Mouse (Mus musculus): Measurements from ENCODE around the gene Itln1.
A peak's percentile ranks its signal among the peaks of the same experiment; 100 is the strongest.

The Itln1 gene

DNA sequence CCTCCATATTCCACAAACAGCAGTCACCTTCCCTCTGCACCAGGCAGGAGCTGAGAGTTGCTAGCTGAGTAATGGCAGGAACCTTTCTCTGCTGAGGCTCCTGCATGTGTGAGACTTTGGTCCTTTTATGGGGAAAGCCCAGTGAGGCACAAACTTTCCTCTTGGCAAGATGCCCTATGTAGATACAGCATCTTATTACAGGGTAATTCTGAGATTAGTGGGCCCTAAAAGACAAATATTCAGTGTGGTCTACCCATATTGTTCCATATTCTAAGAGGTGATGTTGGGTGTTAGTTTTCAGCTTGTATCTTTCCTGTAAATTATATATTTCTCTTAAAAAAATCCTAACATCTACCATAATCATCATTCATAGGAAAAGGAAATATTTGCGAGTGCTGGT, at the start of gene Itln1:
Itln1 (minus strand) TSS at position 101 of the 400 bp plus-strand sequence.
- no peak for DNase-seq (ENCODE audit: low read depth in 1 of 2, low spot score in 2 of 2)

DNA sequence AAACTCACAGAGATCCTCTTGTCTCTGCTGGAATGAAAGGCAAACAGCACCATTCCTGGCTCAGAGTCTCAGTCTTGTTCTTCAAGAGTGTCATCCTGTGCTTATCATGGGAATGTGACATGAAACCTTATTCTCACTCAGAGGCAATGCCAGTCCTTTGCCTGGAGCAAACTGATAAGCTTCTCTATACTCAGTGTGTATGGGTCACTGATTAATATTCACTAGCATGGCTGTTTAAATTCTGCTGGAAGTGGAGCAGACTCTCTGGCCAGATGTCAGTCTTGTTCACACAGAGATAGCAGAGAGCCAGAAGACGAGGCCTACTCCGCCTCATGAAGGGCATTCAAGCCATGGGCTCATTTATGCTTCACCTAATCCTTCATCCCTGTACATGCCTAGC, 49.5 kb upstream of the Itln1 start:
- DNase-seq (ENCODE audit: low read depth in 1 of 2, low spot score in 2 of 2) = no peak

DNA sequence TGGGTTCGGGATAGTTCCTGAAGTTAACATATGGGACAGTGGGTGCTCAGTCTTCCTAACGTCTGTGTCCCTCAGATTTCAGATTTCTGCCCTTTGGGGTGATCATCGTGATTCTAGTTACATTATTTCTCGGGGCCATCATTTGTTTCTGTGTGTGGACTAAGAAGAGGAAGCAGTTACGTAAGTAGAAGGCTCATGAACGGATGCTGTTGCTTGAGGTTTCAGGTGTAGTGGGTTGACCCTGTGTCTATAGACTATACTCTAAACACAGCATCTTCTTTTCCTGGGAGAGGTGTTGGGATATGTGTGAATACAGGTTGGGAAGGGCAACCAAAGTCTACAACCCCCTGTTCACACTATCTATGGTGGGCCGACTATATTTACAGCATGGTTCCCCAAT, 42.1 kb upstream of the Itln1 start:
- no peak for DNase-seq (ENCODE audit: low read depth in 1 of 2, low spot score in 2 of 2)

DNA sequence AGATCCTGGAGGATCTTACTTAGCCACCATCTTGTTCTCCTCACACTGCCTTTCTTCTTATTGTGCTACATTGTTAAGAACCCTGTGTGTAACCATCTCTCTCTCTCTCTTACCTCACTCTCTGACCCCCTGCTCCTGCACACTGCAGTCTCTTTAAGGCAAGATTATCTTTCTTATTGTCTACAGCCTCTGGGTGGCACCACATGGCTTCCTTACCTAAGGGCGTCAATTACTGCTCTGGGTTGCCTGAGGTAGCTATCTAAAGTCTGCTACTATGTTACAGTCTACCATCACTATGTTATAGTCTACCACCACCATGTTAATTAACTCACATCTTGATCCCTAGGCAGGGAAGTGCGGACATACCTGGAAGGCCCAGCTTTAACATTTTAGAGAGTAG, 33.3 kb upstream of the Itln1 start:
- no peak for DNase-seq (ENCODE audit: low read depth in 1 of 2, low spot score in 2 of 2)

DNA sequence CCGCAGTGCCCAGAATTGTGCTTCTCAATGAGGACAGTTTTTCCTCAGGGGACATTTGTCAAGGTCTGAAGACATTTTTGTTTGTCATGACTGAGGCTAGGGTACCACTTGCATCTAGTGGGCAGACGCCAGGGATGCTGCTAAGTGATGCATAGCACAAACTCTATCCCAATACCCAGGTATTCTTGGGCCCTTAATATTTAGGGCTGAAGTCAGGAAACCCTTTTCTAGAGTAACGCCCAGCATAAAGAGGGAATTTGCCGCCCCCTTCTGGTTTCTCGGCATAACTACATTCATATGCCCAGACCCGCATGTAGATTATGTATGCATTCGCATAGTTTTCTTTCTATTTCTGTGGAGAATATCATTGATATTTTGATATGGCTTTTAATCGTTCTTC, 31.7 kb upstream of the Itln1 start:
- DNase-seq (ENCODE audit: low read depth in 1 of 2, low spot score in 2 of 2) = peak in 1 of 2 experiments; percentile 34

DNA sequence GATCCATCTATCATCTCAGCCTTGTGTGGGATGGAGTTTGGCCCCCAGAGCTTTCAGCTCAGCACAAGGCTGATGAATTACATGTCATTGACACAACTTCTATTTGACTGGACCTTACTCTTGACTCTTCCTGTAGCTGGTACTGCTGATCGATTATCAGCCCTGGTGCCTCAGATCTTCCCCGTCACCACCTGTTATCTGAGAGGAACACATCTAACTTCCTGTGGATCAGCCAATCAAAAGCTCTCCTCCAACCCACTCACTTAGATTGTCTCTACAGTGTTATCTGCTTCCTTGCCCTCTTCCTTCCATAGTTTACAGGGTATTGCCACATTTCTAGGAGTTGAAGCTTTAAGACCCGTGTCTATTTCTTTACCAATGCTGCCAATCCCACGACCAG, 30.8 kb upstream of the Itln1 start:
- DNase-seq (ENCODE audit: low read depth in 1 of 2, low spot score in 2 of 2) = no peak

DNA sequence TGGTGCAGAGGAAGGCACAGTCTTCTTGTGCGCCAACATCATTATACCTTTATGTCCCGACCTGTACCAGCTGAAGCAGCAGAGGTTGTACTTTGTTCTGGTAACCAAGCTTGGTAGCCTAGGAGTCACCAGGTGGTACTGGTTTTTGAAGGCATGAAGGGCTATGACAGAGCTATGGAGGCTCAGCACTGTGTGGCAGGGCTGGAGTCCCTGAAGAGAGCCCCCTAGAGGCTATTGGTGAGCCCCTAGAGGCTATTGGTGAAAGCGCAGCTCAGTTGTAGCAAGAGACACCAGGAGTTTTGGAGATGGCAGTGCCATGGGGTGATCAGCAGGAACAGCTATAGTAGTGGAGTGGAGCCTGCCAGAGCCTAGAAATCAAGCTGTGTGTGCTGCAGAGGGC, 29.2 kb upstream of the Itln1 start:
- no peak for DNase-seq (ENCODE audit: low read depth in 1 of 2, low spot score in 2 of 2)

DNA sequence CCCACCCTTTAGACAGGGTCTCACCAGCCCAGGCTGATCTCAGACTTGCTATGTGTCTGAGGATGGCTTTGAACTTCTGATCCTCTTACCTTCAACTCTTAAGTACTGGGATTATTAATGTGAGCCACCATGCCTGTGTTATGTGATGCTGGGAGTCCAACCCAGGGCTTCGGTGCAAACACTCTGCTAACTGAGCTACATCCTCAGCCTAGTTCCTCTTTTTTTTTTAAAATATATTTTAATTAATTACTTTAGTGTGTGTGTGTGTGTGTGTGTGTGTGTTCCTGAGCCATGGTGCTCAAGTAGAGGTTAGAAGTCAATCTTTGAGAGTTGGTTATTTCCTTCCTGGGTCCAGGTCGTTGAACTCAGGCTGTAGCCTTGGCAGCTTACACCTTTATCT, 27.9 kb upstream of the Itln1 start:
- no peak for DNase-seq (ENCODE audit: low read depth in 1 of 2, low spot score in 2 of 2)

DNA sequence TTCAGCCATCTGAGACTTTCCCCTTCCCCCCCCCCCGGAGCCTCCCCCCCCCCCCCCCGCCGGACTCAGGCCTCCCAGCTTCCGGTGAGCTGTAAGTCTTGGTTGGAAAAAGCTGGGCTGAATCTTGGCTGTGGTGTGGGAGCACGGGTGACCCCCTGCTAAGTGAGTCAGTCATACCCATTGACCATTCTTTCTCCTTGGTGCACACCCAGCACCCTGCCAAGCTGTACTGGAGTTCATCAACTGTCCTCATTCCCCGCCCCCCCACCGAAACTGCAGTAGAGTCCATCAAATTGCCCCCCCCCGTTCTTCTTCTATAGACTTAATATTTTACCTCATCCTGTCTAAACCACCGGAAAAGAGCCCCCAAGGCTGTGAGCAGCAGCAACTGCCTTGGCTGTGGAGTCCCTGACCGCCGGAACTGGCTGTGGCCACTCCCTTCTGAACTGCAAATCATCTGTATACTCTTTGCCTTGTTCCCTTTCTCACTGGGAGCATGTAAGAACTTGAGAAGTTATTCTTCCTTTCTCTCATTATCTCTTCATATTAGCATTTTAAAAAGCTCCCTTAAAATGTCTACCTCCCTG, 26.6 kb upstream of the Itln1 start:
- no peak for DNase-seq (ENCODE audit: low read depth in 1 of 2, low spot score in 2 of 2)

DNA sequence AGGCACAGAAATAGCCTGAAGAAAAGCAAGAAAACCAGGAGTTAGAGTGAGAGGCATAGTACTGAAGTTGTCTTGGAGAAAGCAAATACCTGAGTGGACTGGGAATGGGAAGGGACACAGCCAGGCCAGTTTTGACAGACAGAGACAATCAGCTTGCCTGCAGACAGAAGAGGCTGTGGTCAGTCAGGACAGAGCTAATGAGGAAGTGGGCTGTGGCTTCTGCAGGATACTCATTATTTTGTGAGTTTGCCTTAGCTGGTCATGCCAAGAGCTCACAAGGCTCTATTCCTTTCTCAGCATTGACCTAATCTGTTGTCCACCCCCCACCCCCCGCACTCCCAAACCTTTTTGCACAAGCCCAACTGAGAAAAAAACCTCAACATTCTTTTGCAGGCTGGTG, 26.1 kb upstream of the Itln1 start:
- DNase-seq (ENCODE audit: low read depth in 1 of 2, low spot score in 2 of 2) = peak in 1 of 2 experiments; percentile 29

DNA sequence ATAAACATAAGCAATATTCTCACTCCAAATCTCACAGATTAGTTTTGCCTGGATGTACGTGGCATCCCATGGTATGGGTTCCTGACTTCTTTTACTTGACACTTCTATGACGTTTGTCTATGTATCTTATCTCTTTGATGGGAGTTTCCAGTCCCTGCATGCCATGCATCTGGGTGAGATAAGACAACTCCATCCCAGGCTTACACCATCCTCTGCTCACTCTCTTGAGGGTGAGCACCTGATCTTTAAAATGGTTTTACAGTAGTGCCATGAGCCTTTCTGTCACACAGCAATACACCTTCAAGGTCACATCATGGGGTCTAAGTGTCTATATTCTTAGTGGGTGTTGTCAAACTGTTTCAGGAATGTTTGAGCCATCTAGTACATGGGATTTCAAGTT, 25.2 kb upstream of the Itln1 start:
- no peak for DNase-seq (ENCODE audit: low read depth in 1 of 2, low spot score in 2 of 2)

DNA sequence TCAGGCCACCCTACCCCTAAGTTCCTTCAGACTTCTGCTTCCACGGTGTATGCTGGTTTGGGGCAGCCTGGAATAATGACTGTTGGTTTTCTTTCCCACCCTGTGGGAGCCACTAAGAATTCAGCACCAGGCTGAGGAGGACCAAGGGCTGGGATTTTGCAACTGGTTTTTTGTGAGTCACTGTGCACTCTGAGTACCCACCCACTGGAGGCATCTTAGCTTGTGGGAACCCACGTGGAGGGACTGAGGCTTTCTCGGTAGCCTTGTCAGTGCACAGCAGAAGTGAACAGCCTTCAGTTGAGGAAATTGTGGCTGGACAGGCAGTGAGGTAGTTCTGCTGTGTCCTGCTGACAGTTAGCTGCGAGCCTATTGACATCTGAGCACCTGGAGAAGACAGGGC, 23.8 kb upstream of the Itln1 start, which contains the start of gene Cd244a:
Cd244a (plus strand) TSS at position 296 of the 400 bp plus-strand sequence.
- DNase-seq (ENCODE audit: low read depth in 1 of 2, low spot score in 2 of 2) = peak; percentile 68 to 71

DNA sequence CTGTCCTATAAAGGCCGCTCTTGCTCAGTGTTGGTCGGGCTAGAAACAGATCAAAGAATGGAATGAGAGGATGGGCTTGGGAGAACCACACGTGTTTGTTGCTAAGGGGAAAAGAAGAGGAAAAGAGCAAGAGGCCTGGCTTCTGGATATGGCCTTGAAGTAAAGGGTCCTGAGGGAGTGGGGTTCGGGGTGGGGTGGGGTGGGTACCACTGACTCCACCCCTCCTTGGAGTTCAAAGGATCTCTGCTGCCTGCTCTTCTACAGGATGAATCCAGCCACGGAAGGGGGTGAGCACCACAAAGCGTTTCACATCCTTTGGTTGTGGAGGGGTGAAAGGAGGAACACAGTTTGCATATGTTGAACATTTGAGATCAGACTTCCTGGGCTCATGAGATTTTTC, 23.3 kb upstream of the Itln1 start:
- DNase-seq (ENCODE audit: low read depth in 1 of 2, low spot score in 2 of 2) = no peak

DNA sequence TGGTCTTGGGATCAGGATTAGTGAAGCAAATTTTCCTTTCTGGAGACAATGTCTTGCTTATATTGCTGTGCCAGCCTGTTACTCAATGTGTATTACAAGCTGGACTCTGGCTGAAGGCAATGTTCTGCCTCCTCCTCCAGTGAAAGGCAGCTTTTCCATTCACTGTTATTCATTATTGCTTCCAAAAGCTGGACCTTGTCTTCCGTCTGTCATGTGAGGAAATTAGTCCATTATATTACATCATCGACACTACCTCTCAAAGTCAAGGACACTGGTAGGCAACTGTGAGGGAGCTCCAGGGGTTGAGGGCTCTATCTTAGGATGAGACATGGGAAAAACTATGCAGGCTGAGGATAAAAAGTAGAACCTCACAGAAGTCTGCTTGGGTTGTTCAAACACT, 21.3 kb upstream of the Itln1 start:
- no peak for DNase-seq (ENCODE audit: low read depth in 1 of 2, low spot score in 2 of 2)

DNA sequence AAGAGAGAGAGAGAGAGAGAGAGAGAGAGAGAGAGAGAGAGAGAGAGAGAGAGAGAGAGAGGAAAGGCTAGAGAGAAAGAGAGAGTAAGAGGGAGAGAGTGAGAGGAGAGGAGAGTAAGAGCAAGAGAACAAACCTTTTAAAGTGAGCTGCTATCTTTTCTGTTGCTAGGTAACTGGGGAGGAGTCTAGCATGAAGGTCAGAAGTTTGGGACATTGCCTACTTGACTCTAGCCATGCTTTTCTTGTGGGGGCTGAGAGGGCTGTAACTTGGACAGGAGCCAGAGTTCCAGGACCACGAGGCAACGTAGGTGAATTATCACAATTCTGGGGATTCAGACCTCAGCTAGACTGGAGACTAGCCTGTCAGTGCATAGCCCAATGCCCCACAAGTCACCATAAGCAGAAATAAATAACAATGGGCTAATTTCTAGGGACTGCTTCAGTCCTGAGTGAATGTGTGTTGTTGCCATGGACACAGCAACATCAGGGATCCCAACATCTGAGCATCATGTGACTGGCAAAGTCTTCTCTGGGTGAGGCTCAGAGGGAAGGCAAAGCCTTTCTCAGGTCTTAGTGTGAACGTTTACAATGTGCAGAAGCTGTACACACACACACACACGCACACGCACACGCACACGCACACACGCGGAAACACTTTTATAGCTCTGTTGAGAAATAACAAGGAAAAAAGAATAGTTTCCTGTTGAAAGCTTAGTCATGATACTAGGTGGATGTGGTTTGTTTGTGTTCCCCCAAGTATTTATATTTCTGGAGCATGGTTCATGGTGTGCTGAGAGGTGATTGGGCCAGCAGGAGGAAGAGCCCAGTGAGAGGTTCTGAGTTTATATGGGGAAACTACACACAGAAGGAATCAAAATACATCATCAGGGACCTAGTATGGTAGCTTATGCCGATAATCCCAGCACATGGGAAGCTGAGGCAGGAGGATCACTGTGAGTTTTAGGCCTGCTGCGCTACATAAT, 18.6 kb upstream of the Itln1 start:
- DNase-seq (ENCODE audit: low read depth in 1 of 2, low spot score in 2 of 2) = no peak

DNA sequence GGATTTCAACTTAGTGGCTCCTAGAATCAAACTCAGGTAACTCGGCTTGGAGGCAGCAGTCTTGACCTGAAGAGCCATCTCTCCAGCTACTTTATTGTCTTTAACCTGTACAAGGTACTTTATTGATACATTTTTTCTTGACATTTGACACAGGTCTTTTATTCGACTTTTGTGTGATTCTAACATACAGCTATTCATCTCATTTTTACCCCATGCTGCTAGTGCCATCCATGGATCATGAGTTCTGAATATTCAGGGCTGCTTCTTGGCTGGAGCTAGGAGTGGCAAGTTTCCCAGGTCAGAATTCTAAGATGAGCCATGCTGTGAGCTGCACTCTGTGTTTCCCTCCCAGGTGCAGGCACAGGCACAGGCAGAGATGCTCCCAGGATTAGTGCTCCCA, 17.1 kb upstream of the Itln1 start:
- no peak for DNase-seq (ENCODE audit: low read depth in 1 of 2, low spot score in 2 of 2)

DNA sequence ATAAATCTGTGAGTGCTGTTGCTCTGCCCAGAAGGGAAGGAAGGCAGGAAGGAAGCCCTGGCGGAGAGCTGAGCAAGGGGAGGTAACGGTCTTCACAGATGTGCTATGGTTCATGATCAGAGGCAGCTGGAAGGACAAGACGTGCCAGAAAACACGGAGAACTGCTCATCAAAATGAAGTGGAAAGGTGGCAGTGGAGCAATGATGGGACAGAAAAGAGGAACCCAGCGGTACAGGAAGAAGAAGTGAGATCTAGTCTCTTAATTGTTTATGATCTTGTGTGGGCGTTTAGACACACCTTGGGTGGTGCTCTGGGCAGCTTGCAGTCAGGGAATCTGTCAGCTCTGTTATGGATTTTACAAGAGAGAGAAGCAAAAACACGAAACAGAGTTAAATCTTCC, 16.2 kb upstream of the Itln1 start:
- peak in 1 of 2 experiments; percentile 28 for DNase-seq (ENCODE audit: low read depth in 1 of 2, low spot score in 2 of 2)

DNA sequence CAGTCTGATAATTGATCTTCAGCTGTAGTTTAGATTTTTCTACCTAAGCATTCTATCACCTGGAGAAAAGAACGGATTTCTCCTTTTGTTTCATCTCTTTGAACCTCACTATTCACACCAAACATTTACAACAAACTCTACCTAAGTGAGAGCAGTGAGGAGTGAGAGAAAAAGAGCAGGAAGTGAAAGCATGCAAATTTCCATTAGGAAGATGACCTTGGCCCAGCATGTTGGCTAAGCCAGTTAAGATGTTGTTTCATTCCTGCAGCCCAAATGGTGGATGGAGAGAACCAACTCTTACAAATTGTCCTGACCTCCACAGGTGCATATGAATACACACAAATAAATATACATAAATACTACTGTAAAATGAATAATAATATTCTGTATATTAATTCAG, 5.6 kb upstream of the Itln1 start:
- no peak for DNase-seq (ENCODE audit: low read depth in 1 of 2, low spot score in 2 of 2)

DNA sequence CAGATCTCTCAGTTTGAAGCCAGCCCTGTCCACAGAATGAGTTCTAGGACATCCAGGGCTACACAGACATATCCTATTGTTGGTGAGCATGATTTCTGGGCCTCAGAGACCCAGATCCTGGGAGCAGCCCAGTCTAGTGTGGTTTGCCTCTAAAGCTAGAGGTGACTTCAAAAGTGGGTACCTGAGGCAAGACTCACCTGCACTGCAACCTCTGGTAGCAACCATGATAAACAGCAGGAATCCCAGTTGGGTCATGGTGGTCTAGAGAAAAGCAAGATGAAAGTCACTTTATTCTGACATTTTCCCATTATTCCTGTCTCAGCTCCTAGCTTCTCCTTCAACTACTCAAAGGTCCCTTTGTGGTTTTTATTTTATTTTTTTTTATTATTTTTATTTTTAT, 537 bp downstream of the Itln1 start:
- DNase-seq (ENCODE audit: low read depth in 1 of 2, low spot score in 2 of 2) = no peak

DNA sequence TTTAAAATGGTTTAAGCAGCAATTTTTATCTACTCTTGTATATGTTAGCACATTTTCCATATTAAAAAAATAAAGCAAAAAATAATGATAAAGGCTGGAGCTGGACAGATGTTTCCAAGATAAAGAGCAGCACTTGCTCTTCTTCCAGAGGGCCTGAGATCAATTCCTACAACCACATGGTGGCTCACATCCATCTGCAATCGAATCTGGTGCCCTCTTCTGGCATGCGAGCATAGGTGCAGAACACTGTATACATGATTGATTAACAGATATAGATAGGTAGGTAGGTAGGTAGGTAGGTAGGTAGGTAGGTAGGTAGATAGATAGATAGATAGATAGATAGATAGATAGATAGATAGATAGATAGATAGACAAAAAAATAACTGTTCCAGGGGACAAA, 2.3 kb downstream of the Itln1 start:
- no peak for DNase-seq (ENCODE audit: low read depth in 1 of 2, low spot score in 2 of 2)

DNA sequence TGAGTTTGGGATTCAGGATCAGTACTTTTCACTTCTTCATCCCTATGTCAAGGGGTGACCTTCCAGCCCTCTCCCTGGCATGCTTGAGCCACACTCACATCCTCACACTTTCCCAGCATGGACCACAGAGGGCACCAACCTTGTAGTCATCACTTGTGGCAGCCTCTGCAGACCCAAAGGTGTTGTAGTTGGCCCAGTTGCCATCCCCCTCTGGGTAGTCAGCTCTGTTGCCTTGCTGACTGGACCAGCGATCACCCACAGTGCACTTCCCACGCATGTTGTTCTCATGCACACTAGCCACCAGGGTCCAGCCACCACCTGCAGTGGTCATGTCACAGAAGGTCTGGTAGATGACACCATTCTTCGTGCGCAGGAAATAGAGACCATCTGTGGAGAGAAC, 3.7 kb downstream of the Itln1 start:
- no peak for DNase-seq (ENCODE audit: low read depth in 1 of 2, low spot score in 2 of 2)

DNA sequence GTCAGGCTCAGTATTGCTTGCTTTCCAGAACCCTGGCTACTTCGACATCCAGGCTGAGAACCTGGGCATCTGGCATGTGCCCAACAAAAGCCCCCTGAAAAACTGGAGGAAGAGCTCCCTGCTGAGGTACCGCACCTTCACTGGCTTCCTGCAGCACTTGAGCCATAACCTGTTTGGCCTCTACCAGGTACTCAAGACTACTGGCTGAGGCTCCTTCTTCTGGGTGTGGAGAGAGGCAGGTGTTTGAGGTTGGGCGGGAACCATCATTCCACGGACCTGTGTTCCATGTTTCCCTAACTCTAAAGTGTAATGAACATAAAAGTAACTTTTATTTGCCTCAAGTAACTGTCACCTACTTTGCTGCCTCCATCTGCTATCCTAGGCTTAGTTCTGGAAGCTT, 19.5 kb downstream of the Itln1 start:
- no peak for DNase-seq (ENCODE audit: low read depth in 1 of 2, low spot score in 2 of 2)

DNA sequence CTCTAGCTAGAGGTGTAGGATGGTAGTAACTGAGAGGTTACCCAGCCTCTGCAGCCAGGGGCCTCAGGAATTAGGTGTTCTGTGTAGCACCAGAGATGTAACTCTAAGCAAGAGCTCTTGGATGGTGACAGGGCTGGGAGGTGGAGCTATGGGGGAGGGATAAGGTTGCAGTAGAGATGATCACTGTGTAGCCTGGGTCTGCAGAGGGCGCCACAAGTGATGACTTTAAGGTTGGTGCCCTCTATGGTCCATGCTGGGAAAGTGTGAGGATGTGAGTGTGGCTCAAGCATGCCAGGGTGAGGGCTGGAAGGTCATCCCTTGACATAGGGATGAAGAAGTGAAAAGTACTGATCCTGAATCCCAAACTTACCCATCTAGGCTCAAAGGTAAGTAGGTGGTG, 20.1 kb downstream of the Itln1 start:
- DNase-seq (ENCODE audit: low read depth in 1 of 2, low spot score in 2 of 2) = no peak

Data from monocyte, adult 2 months (primary cell).